Mouse (Mus musculus): Measurements from ENCODE around the gene Psmf1. TPM values are rescaled to one million over a fixed set of nuclear protein-coding genes. Genes with fewer than 3 reads are reported as not detected.

Gene Psmf1
- total and polyA plus RNA-seq, 3 experiments: 21.8 to 29.6 (median 25.9) TPM

DNA sequence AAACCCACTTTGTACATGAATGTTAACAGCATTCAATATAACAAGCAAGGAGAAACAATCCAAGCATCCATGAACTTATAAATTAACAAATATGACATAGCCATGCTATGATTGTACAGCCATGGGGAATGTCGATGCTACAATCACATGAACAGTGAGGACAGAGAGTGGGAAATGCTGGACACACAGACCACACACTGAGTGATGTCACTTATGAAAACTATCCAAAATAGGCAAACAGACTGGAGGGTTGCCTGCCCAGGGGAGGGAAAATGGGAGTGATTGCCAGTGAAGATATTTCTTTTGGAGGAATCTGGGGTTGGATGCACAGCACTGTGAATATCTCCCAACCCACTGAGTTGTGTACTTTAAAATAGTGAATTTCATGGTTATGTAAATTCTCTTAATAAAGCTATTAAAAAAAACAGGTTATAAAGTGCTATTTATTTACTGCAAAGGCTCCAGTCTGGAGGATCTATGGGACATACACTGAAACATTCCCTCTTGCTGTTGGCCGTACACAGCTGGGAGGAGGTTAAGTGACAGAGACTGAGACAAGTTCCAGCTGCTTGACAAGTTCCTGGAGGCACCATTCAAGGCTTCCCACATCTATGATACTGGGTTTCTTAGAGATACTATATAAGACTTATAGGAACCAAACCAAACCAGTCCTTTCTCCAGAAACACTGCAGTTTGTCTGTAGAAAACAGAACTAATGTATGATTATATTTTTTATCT lies 27.5 kb downstream of the Psmf1 start:
- H3K9ac ChIP-seq (ENCODE audit: low read depth, low read length): no peak overlapping the region
- H3K79me2 ChIP-seq (replicated peaks; ENCODE audit: control insufficient read depth, insufficient read depth, low read length): no peaks in the 10 kb centered on the region
- no peak overlapping the region for H3K27ac ChIP-seq
- intact Hi-C loops (cut with DNase I): no loop called here
- H3K4me3 ChIP-seq: no peak overlapping the region
- no peaks in the 10 kb centered on the region for H3K27me3 ChIP-seq (ENCODE audit: control insufficient read depth, insufficient read depth, low read length)
- WGBS: 81% methylated on average over 2 of the region's 2 CpGs
- no peaks in the 10 kb centered on the region for H3K4me1 ChIP-seq (ENCODE audit: control insufficient read depth, insufficient read depth, low read length)
- DNase-seq: no peak
- TF ChIP-seq EP300 (IDR thresholded peaks at IDR 0.05; ENCODE audit: insufficient read depth, low read depth, low read length): no peak
- TF ChIP-seq POLR2A (IDR thresholded peaks at IDR 0.05; ENCODE audit: insufficient read depth, low read depth, low read length): no peak
- TF ChIP-seq CTCF (IDR thresholded peaks at IDR 0.05): no peak
- no peaks in the 10 kb centered on the region for H3K36me3 ChIP-seq (ENCODE audit: control insufficient read depth, insufficient read depth, low read length)

DNA sequence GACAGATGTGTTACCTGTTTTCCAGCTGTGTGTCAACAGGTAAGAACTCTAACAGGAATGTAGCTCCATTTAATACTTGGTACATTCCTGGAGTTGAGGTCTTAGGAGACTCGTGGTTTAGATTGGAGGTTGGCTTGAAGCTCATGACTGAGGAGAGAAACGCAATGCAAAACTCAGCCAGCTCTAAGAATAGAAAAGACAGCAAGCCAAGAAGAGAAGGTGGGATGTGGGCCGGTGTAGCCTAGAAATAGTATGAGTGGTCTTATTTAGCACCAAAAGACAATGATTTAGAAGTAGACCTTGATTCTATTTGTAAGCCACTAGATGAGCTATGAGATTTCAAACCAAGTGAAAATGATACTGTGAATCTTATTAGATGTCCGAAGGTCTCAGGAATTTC lies 28.5 kb downstream of the Psmf1 start:
- intact Hi-C loops (cut with DNase I): no loop called here
- Histone ChIP-seq H3K4me3 (no peak overlapping the region), H3K27ac (no peak overlapping the region), H3K9ac (ENCODE audit: low read depth, low read length) (no peak overlapping the region), H3K36me3 (ENCODE audit: control insufficient read depth, insufficient read depth, low read length) (no peaks in the 10 kb centered on the region), H3K27me3 (ENCODE audit: control insufficient read depth, insufficient read depth, low read length) (no peaks in the 10 kb centered on the region), H3K4me1 (ENCODE audit: control insufficient read depth, insufficient read depth, low read length) (no peaks in the 10 kb centered on the region), H3K79me2 (replicated peaks; ENCODE audit: control insufficient read depth, insufficient read depth, low read length) (no peaks in the 10 kb centered on the region)
- 69% methylated on average over 4 of the region's 4 CpGs for WGBS
- DNase-seq: no peak
- TF ChIP-seq POLR2A (IDR thresholded peaks at IDR 0.05; ENCODE audit: insufficient read depth, low read depth, low read length) (no peak), CTCF (IDR thresholded peaks at IDR 0.05) (no peak), EP300 (IDR thresholded peaks at IDR 0.05; ENCODE audit: insufficient read depth, low read depth, low read length) (no peak)

DNA sequence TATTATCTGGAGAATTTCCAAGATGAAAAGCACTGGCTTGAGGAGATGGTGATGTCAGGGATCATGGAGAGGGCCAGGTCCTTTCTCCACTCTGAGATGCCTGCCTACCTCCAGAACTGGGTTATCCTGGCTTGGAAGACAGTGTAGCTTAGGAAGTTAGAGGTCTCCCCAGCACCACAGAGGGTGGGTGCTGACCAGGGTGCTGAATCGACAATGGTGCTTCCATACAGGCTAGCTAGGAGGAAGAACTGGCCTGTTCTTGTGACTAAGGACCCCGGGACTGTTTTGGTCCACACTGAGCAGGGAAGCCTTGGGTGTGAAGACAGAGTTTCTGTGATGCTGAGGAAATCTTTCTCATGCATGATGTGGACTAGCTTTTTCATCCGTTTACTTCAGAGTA lies 31.3 kb downstream of the Psmf1 start:
- no peak overlapping the region for H3K9ac ChIP-seq (ENCODE audit: low read depth, low read length)
- DNase-seq: no peak
- WGBS: 38% methylated on average over 3 of the region's 3 CpGs

DNA sequence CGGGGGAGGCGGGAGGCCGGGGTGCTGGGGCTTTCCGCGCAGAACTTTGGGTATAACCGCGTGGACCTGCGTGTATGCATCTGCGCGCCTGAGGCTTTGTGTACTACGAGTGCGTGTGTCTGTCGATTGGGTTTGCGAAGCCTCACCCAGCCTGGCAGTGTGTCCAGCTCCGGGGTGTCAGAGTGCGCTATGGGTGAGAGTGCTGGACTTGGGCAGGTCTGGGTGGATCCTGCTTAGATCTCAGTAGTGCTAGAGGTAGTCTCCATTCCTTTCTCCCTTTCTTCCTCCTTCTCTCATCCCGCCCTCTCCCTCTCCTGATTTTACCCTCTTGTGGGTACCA lies 41.2 kb downstream of the Psmf1 start:
- no peak for DNase-seq
- Histone ChIP-seq H3K36me3 (ENCODE audit: control insufficient read depth, insufficient read depth, low read length) (no peaks in the 10 kb centered on the region), H3K9ac (ENCODE audit: low read depth, low read length) (peak overlapping the region; percentile 77), H3K4me3 (peak overlapping the region; percentile 61), H3K27ac (no peak overlapping the region; the same call in 1 of the 2 replicates), H3K27me3 (ENCODE audit: control insufficient read depth, insufficient read depth, low read length) (no peaks in the 10 kb centered on the region; the same call in 1 of the 2 replicates), H3K79me2 (replicated peaks; ENCODE audit: control insufficient read depth, insufficient read depth, low read length) (no peaks in the 10 kb centered on the region), H3K4me1 (ENCODE audit: control insufficient read depth, insufficient read depth, low read length) (peaks cover 2% of the 10 kb centered on the region)
- WGBS: 3% methylated on average over 17 of the region's 17 CpGs
- intact Hi-C loops (cut with DNase I): no loop called here
- no peak for TF ChIP-seq EP300 (IDR thresholded peaks at IDR 0.05; ENCODE audit: insufficient read depth, low read depth, low read length)

More for the DNA sequence above, 31.3 kb downstream of the Psmf1 start:
- no peaks in the 10 kb centered on the region for H3K36me3 ChIP-seq (ENCODE audit: control insufficient read depth, insufficient read depth, low read length)
- H3K27ac ChIP-seq: no peak overlapping the region
- intact Hi-C loops (cut with DNase I): no loop called here
- H3K27me3 ChIP-seq (ENCODE audit: control insufficient read depth, insufficient read depth, low read length): no peaks in the 10 kb centered on the region
- H3K4me1 ChIP-seq (ENCODE audit: control insufficient read depth, insufficient read depth, low read length): no peaks in the 10 kb centered on the region
- H3K79me2 ChIP-seq (replicated peaks; ENCODE audit: control insufficient read depth, insufficient read depth, low read length): no peaks in the 10 kb centered on the region
- TF ChIP-seq CTCF (IDR thresholded peaks at IDR 0.05) (no peak), POLR2A (IDR thresholded peaks at IDR 0.05; ENCODE audit: insufficient read depth, low read depth, low read length) (no peak), EP300 (IDR thresholded peaks at IDR 0.05; ENCODE audit: insufficient read depth, low read depth, low read length) (no peak)
- no peak overlapping the region for H3K4me3 ChIP-seq

DNA sequence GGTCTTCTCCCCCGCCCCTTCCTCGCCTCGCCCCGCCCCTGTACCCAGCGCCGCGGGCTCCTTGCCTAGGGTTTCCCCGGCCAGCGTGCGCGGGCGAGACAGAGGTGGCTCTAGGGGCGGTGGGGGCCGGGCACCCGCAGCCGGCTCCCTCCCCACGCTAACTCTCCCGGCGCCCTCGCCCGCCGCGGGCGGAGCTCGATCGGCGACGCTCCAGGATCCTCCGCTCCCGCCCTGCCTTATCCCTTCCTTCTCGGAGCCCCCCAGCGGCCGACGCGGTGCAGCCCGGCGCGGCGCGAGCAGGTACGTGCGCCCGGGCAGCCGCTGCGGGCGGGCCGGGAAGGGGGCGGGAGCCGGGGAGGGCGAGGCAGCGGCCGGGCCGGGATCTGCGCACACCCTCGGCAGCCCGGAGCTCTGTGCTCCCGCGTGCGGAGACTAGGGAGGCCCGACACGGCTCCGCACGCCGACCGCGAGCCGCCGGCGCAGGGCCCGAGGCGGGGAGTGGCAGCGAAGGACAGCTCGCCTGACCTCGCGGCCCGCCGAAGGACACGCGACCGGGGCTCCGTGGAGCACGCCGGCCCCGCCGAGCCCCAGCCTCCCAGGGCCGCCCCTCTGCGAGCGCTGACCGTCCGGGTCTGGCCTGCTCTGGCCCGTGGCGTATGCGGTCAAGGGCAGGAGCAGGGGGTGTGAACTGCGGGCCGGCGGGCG lies 41.7 kb downstream of the Psmf1 start:
- WGBS: 1% methylated on average over 64 of the region's 97 CpGs
- Histone ChIP-seq H3K4me1 (ENCODE audit: control insufficient read depth, insufficient read depth, low read length) (peaks cover 2% of the 10 kb centered on the region), H3K27me3 (ENCODE audit: control insufficient read depth, insufficient read depth, low read length) (no peaks in the 10 kb centered on the region; the same call in 1 of the 2 replicates), H3K36me3 (ENCODE audit: control insufficient read depth, insufficient read depth, low read length) (no peaks in the 10 kb centered on the region), H3K27ac (no peak overlapping the region; the same call in none of the 2 replicates), H3K79me2 (replicated peaks; ENCODE audit: control insufficient read depth, insufficient read depth, low read length) (no peaks in the 10 kb centered on the region), H3K4me3 (peak overlapping the region; percentile 61), H3K9ac (ENCODE audit: low read depth, low read length) (peak overlapping the region; percentile 77)
- intact Hi-C loops (cut with DNase I): no loop called here
- TF ChIP-seq POLR2A (IDR thresholded peaks at IDR 0.05; ENCODE audit: insufficient read depth, low read depth, low read length) (no peak), EP300 (IDR thresholded peaks at IDR 0.05; ENCODE audit: insufficient read depth, low read depth, low read length) (no peak), CTCF (IDR thresholded peaks at IDR 0.05) (peak; percentile 49)
- peak; percentile 54 to 63 for DNase-seq
